Mouse (Mus musculus) CH12.LX (cell line): ENCODE data around the gene Zcchc9.

Source experiments
- BHLHE40 ChIP-seq: IDR thresholded peaks from 2 replicates; pipeline ENCODE4 v1.6.1; 2011; ENCODE audit warnings: mild to moderate bottlenecking, low read depth, low read length, improper control_type of control experiment
- CTCF ChIP-seq, 2 experiments: IDR thresholded peaks in 1 of 2; conservative IDR thresholded peaks in 1 of 2; 2 replicates each; pipeline ENCODE4 v1.5.1; 2011 to 2012; ENCODE audit warnings: low read depth in 2 of 2, low read length in 2 of 2, improper control_type of control experiment in 1 of 2, inconsistent platforms in 1 of 2, mild to moderate bottlenecking in 1 of 2, moderate library complexity in 1 of 2
- EP300 ChIP-seq: IDR thresholded peaks from 2 replicates; pipeline ENCODE4 v1.6.1; 2011; ENCODE audit warnings: low read length, improper control_type of control experiment
- ETS1 ChIP-seq: conservative IDR thresholded peaks from 2 replicates; pipeline ENCODE4 v1.6.1; 2012; ENCODE audit warnings: low read depth, mild to moderate bottlenecking, inconsistent platforms, low read length, improper control_type of control experiment, moderate library complexity
- MXI1 ChIP-seq: IDR thresholded peaks from 2 replicates; pipeline ENCODE4 v1.6.1; 2011; ENCODE audit warnings: mild to moderate bottlenecking, low read depth, low read length, improper control_type of control experiment

GRCm38 (mm10) chr13:91748401-91748800, 59.1 kb downstream of the Zcchc9 start:
- TF ChIP-seq EP300, result no peak
- TF ChIP-seq MXI1, result no peak
- TF ChIP-seq CTCF (conservative IDR thresholded peaks at IDR 0.05 in 1 of 2, IDR thresholded peaks at IDR 0.05 in 1 of 2; ENCODE audit: low read depth in 2 of 2, low read length in 2 of 2), result no peak
- TF ChIP-seq ETS1, result no peak
- TF ChIP-seq BHLHE40, result no peak
